Mouse (Mus musculus) hindbrain, embryonic 13.5 days (tissue): ENCODE measurements at regions not wholly inside any gene's neighbourhood (a gene's known extent, or its start where the extent isn't known, plus 50 kb on each side); places are given as distances from the start of the nearest gene placed in this dataset.

ENCODE experiments used
- ATAC-seq: fragments of 200-750 bp; cut with Nextera tagmentation; 2 replicates; pipeline ENCODE4 v1.8.0; 2017; ENCODE audit warnings: moderate TSS enrichment; ENCODE audit not compliant: low FRiP score
- H3K27ac ChIP-seq: fragments of 300-500 bp; sonication (generic); 2 replicates; pipeline ENCODE4 v1.5.1; 2015; ENCODE audit warnings: inconsistent platforms, mild to moderate bottlenecking, moderate library complexity
- H3K27me3 ChIP-seq: fragments of 300-500 bp; sonication (generic); 2 replicates; pipeline ENCODE4 v1.6.1; 2015; ENCODE audit warnings: mild to moderate bottlenecking, inconsistent platforms
- H3K36me3 ChIP-seq: fragments of 300-500 bp; sonication (generic); 2 replicates; pipeline ENCODE4 v1.6.1; 2015; ENCODE audit warnings: mild to moderate bottlenecking, inconsistent platforms
- H3K4me1 ChIP-seq: fragments of 300-500 bp; sonication (generic); replicated peaks from 2 replicates; pipeline ENCODE4 v1.6.1; 2015; ENCODE audit warnings: inconsistent platforms
- H3K4me2 ChIP-seq: fragments of 300-500 bp; sonication (generic); 2 replicates; pipeline ENCODE4 v1.6.1; 2015; ENCODE audit warnings: inconsistent platforms, mild to moderate bottlenecking, moderate library complexity
- H3K4me3 ChIP-seq: fragments of 300-500 bp; sonication (generic); 2 replicates; pipeline ENCODE4 v1.5.1; 2015; ENCODE audit warnings: mild to moderate bottlenecking, inconsistent platforms
- H3K9ac ChIP-seq: fragments of 300-500 bp; sonication (generic); 2 replicates; pipeline ENCODE4 v1.6.1; 2015; ENCODE audit warnings: mild to moderate bottlenecking, inconsistent platforms
- H3K9me3 ChIP-seq: fragments of 300-500 bp; sonication (generic); 2 replicates; pipeline ENCODE4 v1.6.1; 2016; ENCODE audit warnings: inconsistent platforms
- WGBS: fragments of 180-500 bp; shearing (Covaris S2); methylation state at CpG from one replicate; pipeline ENCODE4 v1.1.7; 2015; 5-methylcytosine and 5-hydroxymethylcytosine counted together

GRCm38 (mm10) chr8:35132281-35132680 is 633.3 kb upstream of the Gm19410 start:
- Histone ChIP-seq H3K36me3 (no peaks in the 10 kb centered on the region), H3K9ac (no peak overlapping the region), H3K4me1 (0 out of 2 replicates have a peak, but pooled peaks cover 4% of the 10 kb centered on the region), H3K27me3 (no peaks in the 10 kb centered on the region), H3K4me2 (no peak overlapping the region), H3K4me3 (no peak overlapping the region), H3K27ac (no peak overlapping the region), H3K9me3 (no peaks in the 10 kb centered on the region)
- WGBS, result 86% methylated on average over 1 of the region's 1 CpGs
- ATAC-seq, result no peak

GRCm38 (mm10) chr8:35135630-35136029 is 630.0 kb upstream of the Gm19410 start:
- Histone ChIP-seq H3K27ac (no peak overlapping the region), H3K4me3 (no peak overlapping the region), H3K4me2 (no peak overlapping the region), H3K4me1 (0 out of 2 replicates have a peak, but pooled peaks cover under 1% of the 10 kb centered on the region), H3K9me3 (no peaks in the 10 kb centered on the region), H3K9ac (no peak overlapping the region), H3K27me3 (no peaks in the 10 kb centered on the region), H3K36me3 (no peaks in the 10 kb centered on the region)
- ATAC-seq, result no peak
- 92% methylated on average over 7 of the region's 7 CpGs for WGBS

- Histone ChIP-seq H3K9me3 (no peaks in the 10 kb centered on the region), H3K4me2 (no peak overlapping the region), H3K36me3 (no peaks in the 10 kb centered on the region), H3K27ac (no peak overlapping the region), H3K27me3 (no peaks in the 10 kb centered on the region), H3K4me3 (no peak overlapping the region), H3K9ac (no peak overlapping the region), H3K4me1 (no peaks in the 10 kb centered on the region)
- 90% methylated on average over 3 of the region's 3 CpGs for WGBS
- no peak for ATAC-seq
Observed at GRCm38 (mm10) chr8:35136643-35137042, 628.9 kb upstream of the Gm19410 start.

- no peaks in the 10 kb centered on the region for H3K36me3 ChIP-seq
- H3K4me2 ChIP-seq, result no peak overlapping the region
- ATAC-seq, result no peak
- no peaks in the 10 kb centered on the region for H3K27me3 ChIP-seq
- H3K9me3 ChIP-seq, result no peaks in the 10 kb centered on the region
- H3K27ac ChIP-seq, result no peak overlapping the region
- no peaks in the 10 kb centered on the region; the same call in 1 of the 2 replicates for H3K4me1 ChIP-seq
- no peak overlapping the region for H3K9ac ChIP-seq
- WGBS, result 69% methylated on average over 1 of the region's 1 CpGs
- H3K4me3 ChIP-seq, result no peak overlapping the region
Observed at GRCm38 (mm10) chr8:35140775-35141174, 624.8 kb upstream of the Gm19410 start.

GRCm38 (mm10) chr8:35143018-35143656 is 622.5 kb upstream of the Gm19410 start:
- no peak for ATAC-seq
- H3K27me3 ChIP-seq, result no peaks in the 10 kb centered on the region
- H3K4me2 ChIP-seq, result no peak overlapping the region
- no peaks in the 10 kb centered on the region for H3K36me3 ChIP-seq
- H3K4me1 ChIP-seq, result no peaks in the 10 kb centered on the region; the same call in 1 of the 2 replicates
- WGBS, result 25% methylated on average over 8 of the region's 8 CpGs
- H3K9ac ChIP-seq, result no peak overlapping the region
- H3K27ac ChIP-seq, result no peak overlapping the region
- H3K9me3 ChIP-seq, result no peaks in the 10 kb centered on the region
- H3K4me3 ChIP-seq, result no peak overlapping the region

- 71% methylated on average over 7 of the region's 7 CpGs for WGBS
- H3K4me1 ChIP-seq, result no peaks in the 10 kb centered on the region; the same call in 1 of the 2 replicates
- no peaks in the 10 kb centered on the region for H3K36me3 ChIP-seq
- H3K4me2 ChIP-seq, result no peak overlapping the region
- no peaks in the 10 kb centered on the region for H3K9me3 ChIP-seq
- H3K27me3 ChIP-seq, result no peaks in the 10 kb centered on the region
- ATAC-seq, result no peak
- H3K27ac ChIP-seq, result no peak overlapping the region
- H3K4me3 ChIP-seq, result no peak overlapping the region
- no peak overlapping the region for H3K9ac ChIP-seq
Observed at GRCm38 (mm10) chr8:35143684-35144083, 621.9 kb upstream of the Gm19410 start.

GRCm38 (mm10) chr8:35144401-35144800 is 621.2 kb upstream of the Gm19410 start:
- H3K4me1 ChIP-seq, result no peaks in the 10 kb centered on the region; the same call in 1 of the 2 replicates
- ATAC-seq, result no peak
- H3K27me3 ChIP-seq, result no peaks in the 10 kb centered on the region
- 67% methylated on average over 4 of the region's 4 CpGs for WGBS
- no peak overlapping the region for H3K4me3 ChIP-seq
- H3K9ac ChIP-seq, result no peak overlapping the region
- H3K36me3 ChIP-seq, result no peaks in the 10 kb centered on the region
- no peak overlapping the region for H3K4me2 ChIP-seq
- no peaks in the 10 kb centered on the region for H3K9me3 ChIP-seq
- no peak overlapping the region for H3K27ac ChIP-seq

- 74% methylated on average over 8 of the region's 8 CpGs for WGBS
- Histone ChIP-seq H3K36me3 (no peaks in the 10 kb centered on the region), H3K27me3 (no peaks in the 10 kb centered on the region), H3K9ac (no peak overlapping the region), H3K9me3 (no peaks in the 10 kb centered on the region), H3K4me2 (no peak overlapping the region), H3K4me1 (no peaks in the 10 kb centered on the region; the same call in 1 of the 2 replicates), H3K27ac (no peak overlapping the region), H3K4me3 (no peak overlapping the region)
- no peak for ATAC-seq
Observed at GRCm38 (mm10) chr8:35147481-35147880, 618.1 kb upstream of the Gm19410 start.

- no peaks in the 10 kb centered on the region; the same call in 1 of the 2 replicates for H3K4me1 ChIP-seq
- no peak overlapping the region for H3K9ac ChIP-seq
- no peaks in the 10 kb centered on the region for H3K9me3 ChIP-seq
- H3K27me3 ChIP-seq, result no peaks in the 10 kb centered on the region
- 93% methylated on average over 8 of the region's 8 CpGs for WGBS
- H3K27ac ChIP-seq, result no peak overlapping the region
- no peak overlapping the region for H3K4me3 ChIP-seq
- ATAC-seq, result no peak
- no peaks in the 10 kb centered on the region for H3K36me3 ChIP-seq
- no peak overlapping the region for H3K4me2 ChIP-seq
Observed at GRCm38 (mm10) chr8:35147967-35148366, 617.6 kb upstream of the Gm19410 start.

- Histone ChIP-seq H3K4me2 (no peak overlapping the region), H3K4me1 (no peaks in the 10 kb centered on the region), H3K4me3 (no peak overlapping the region), H3K9me3 (no peaks in the 10 kb centered on the region), H3K27me3 (no peaks in the 10 kb centered on the region), H3K27ac (no peak overlapping the region), H3K9ac (no peak overlapping the region), H3K36me3 (no peaks in the 10 kb centered on the region)
- 73% methylated on average over 7 of the region's 8 CpGs for WGBS
- no peak for ATAC-seq
Observed at GRCm38 (mm10) chr8:35152585-35152984, 613.0 kb upstream of the Gm19410 start.

- H3K27me3 ChIP-seq, result no peaks in the 10 kb centered on the region
- H3K4me2 ChIP-seq, result no peak overlapping the region
- 29% methylated on average over 5 of the region's 5 CpGs for WGBS
- no peaks in the 10 kb centered on the region for H3K36me3 ChIP-seq
- H3K4me1 ChIP-seq, result no peaks in the 10 kb centered on the region
- no peak overlapping the region for H3K9ac ChIP-seq
- no peak overlapping the region for H3K27ac ChIP-seq
- no peaks in the 10 kb centered on the region for H3K9me3 ChIP-seq
- H3K4me3 ChIP-seq, result no peak overlapping the region
- no peak for ATAC-seq
Observed at GRCm38 (mm10) chr8:35156272-35156671, 609.3 kb upstream of the Gm19410 start.

GRCm38 (mm10) chr8:35157711-35158110 is 607.9 kb upstream of the Gm19410 start:
- no peak for ATAC-seq
- H3K4me1 ChIP-seq, result no peaks in the 10 kb centered on the region
- no peak overlapping the region for H3K27ac ChIP-seq
- WGBS, result 73% methylated on average over 6 of the region's 6 CpGs
- no peak overlapping the region for H3K4me3 ChIP-seq
- H3K36me3 ChIP-seq, result no peaks in the 10 kb centered on the region
- H3K4me2 ChIP-seq, result no peak overlapping the region
- H3K9ac ChIP-seq, result no peak overlapping the region
- H3K27me3 ChIP-seq, result no peaks in the 10 kb centered on the region
- no peaks in the 10 kb centered on the region for H3K9me3 ChIP-seq

GRCm38 (mm10) chr8:35159329-35159728 is 606.3 kb upstream of the Gm19410 start:
- Histone ChIP-seq H3K4me3 (no peak overlapping the region), H3K4me2 (no peak overlapping the region), H3K27me3 (no peaks in the 10 kb centered on the region), H3K9ac (no peak overlapping the region), H3K4me1 (no peaks in the 10 kb centered on the region), H3K27ac (no peak overlapping the region), H3K9me3 (no peaks in the 10 kb centered on the region), H3K36me3 (no peaks in the 10 kb centered on the region)
- no peak for ATAC-seq
- 28% methylated on average over 12 of the region's 12 CpGs for WGBS
